Mouse (Mus musculus): ENCODE results near the gene Sftpd. TPM values are rescaled to one million over a fixed set of nuclear protein-coding genes. Genes with fewer than 3 reads are reported as not detected.

Gene Sftpd
- polyA plus RNA-seq, 1 experiment from 2014 or later = not detected

GRCm38 (mm10) chr14:41146035-41146434 is 38.9 kb downstream of the Sftpd start:
- Histone ChIP-seq H3K27me3 (ENCODE audit: low read depth, poor library complexity, severe bottlenecking) (no peaks in the 10 kb centered on the region), H3K36me3 (no peaks in the 10 kb centered on the region), H3K9me3 (replicated peaks) (no peaks in the 10 kb centered on the region), H3K4me1 (no peaks in the 10 kb centered on the region), H3K4me3 (no peak overlapping the region), H3K27ac (no peak overlapping the region)
- WGBS = 78% methylated on average over 6 of the region's 6 CpGs
- no peak for DNase-seq (ENCODE audit: low spot score)

GRCm38 (mm10) chr14:41140686-41141085 is 44.3 kb downstream of the Sftpd start:
- no peaks in the 10 kb centered on the region for H3K4me1 ChIP-seq
- no peaks in the 10 kb centered on the region for H3K9me3 ChIP-seq (replicated peaks)
- 83% methylated on average over 1 of the region's 1 CpGs for WGBS
- H3K27ac ChIP-seq = no peak overlapping the region
- no peak for DNase-seq (ENCODE audit: low spot score)
- no peak overlapping the region for H3K4me3 ChIP-seq
- H3K27me3 ChIP-seq (ENCODE audit: low read depth, poor library complexity, severe bottlenecking) = no peaks in the 10 kb centered on the region
- H3K36me3 ChIP-seq = no peaks in the 10 kb centered on the region

- Histone ChIP-seq H3K4me1 (no peaks in the 10 kb centered on the region), H3K27ac (no peak overlapping the region), H3K4me3 (no peak overlapping the region), H3K27me3 (ENCODE audit: low read depth, poor library complexity, severe bottlenecking) (no peaks in the 10 kb centered on the region), H3K9me3 (replicated peaks) (no peaks in the 10 kb centered on the region), H3K36me3 (no peaks in the 10 kb centered on the region)
- DNase-seq (ENCODE audit: low spot score) = no peak
Observed at GRCm38 (mm10) chr14:41137006-41137405, 47.9 kb downstream of the Sftpd start.

GRCm38 (mm10) chr14:41131540-41131939 is 53.4 kb downstream of the Sftpd start, which contains the start of gene Sftpa1:
Gene Sftpa1 (plus strand): TSS chr14:41131782.
- Histone ChIP-seq H3K27me3 (ENCODE audit: low read depth, poor library complexity, severe bottlenecking) (no peaks in the 10 kb centered on the region), H3K9me3 (replicated peaks) (no peaks in the 10 kb centered on the region), H3K4me3 (no peak within 1 kb of the TSS), H3K36me3 (no peaks in the 10 kb centered on the region), H3K27ac (no peak within 1 kb of the TSS), H3K4me1 (no peaks in the 10 kb centered on the region)
- 89% methylated on average over 7 of the region's 7 CpGs for WGBS
- DNase-seq (ENCODE audit: low spot score) = no peak

GRCm38 (mm10) chr14:41127997-41128396 is 57.0 kb downstream of the Sftpd start:
- Histone ChIP-seq H3K27ac (no peak overlapping the region), H3K27me3 (ENCODE audit: low read depth, poor library complexity, severe bottlenecking) (no peaks in the 10 kb centered on the region), H3K4me3 (no peak overlapping the region), H3K4me1 (no peaks in the 10 kb centered on the region), H3K36me3 (no peaks in the 10 kb centered on the region), H3K9me3 (replicated peaks) (no peaks in the 10 kb centered on the region)
- DNase-seq (ENCODE audit: low spot score) = peak; percentile 34
- 23% methylated on average over 4 of the region's 4 CpGs for WGBS

GRCm38 (mm10) chr14:41124683-41125082 is 60.3 kb downstream of the Sftpd start:
- H3K4me3 ChIP-seq = no peak overlapping the region

More at GRCm38 (mm10) chr14:41124683-41125082, 60.3 kb downstream of the Sftpd start:
- DNase-seq (ENCODE audit: low spot score) = no peak
- no peaks in the 10 kb centered on the region for H3K27me3 ChIP-seq (ENCODE audit: low read depth, poor library complexity, severe bottlenecking)
- no peaks in the 10 kb centered on the region for H3K9me3 ChIP-seq (replicated peaks)
- no peaks in the 10 kb centered on the region for H3K36me3 ChIP-seq
- H3K4me1 ChIP-seq = no peaks in the 10 kb centered on the region
- H3K27ac ChIP-seq = no peak overlapping the region
- WGBS = 93% methylated on average over 5 of the region's 5 CpGs

Other genes with a start within 250 kb of the Sftpd start
- gene Tspan14, start 218.3 kb downstream of the Sftpd start, polyA plus RNA-seq (2016; fragmentation: Nextera tagmentation; extraction: Ambion mirVana) = 75.3 and 77.6 TPM in 2 replicates
- 27.5 and 37.0 TPM in 2 replicates for gene Fam213a, start 171.4 kb downstream of the Sftpd start, polyA plus RNA-seq (2016; fragmentation: Nextera tagmentation; extraction: Ambion mirVana)
- not detected in 2 replicates for gene Dydc2, start 115.9 kb downstream of the Sftpd start, polyA plus RNA-seq (2016; fragmentation: Nextera tagmentation; extraction: Ambion mirVana)
- gene Dydc1, start 112.2 kb downstream of the Sftpd start, polyA plus RNA-seq (2016; fragmentation: Nextera tagmentation; extraction: Ambion mirVana) = not detected in 2 replicates
- not detected in 2 replicates for gene Mat1a, start 80.1 kb downstream of the Sftpd start, polyA plus RNA-seq (2016; fragmentation: Nextera tagmentation; extraction: Ambion mirVana)
- not detected in 2 replicates for gene Sftpa1, start 53.4 kb downstream of the Sftpd start, polyA plus RNA-seq (2016; fragmentation: Nextera tagmentation; extraction: Ambion mirVana)
- not detected in 2 replicates for gene Mbl1, start 33.7 kb downstream of the Sftpd start, polyA plus RNA-seq (2016; fragmentation: Nextera tagmentation; extraction: Ambion mirVana)
- gene Gm2832, start 93.7 kb upstream of the Sftpd start, polyA plus RNA-seq (2016; fragmentation: Nextera tagmentation; extraction: Ambion mirVana) = 0.10 and 0.13 TPM in 2 replicates
- not detected in 2 replicates for gene Gm5798, start 163.5 kb upstream of the Sftpd start, polyA plus RNA-seq (2016; fragmentation: Nextera tagmentation; extraction: Ambion mirVana)
- not detected in 2 replicates for gene Gm7945, start 201.2 kb upstream of the Sftpd start, polyA plus RNA-seq (2016; fragmentation: Nextera tagmentation; extraction: Ambion mirVana)
- gene Gm6482, start 223.1 kb upstream of the Sftpd start, polyA plus RNA-seq (2016; fragmentation: Nextera tagmentation; extraction: Ambion mirVana) = not detected in 2 replicates

Measured in limb, embryonic 10.5 days (tissue).